Mouse (Mus musculus) CD8-positive naive resting alpha-beta T cell, adult 2 months (primary cell): ENCODE results near the gene Elovl5.

Experiments used
- DNase-seq, 2 experiments: peaks; one replicate each; pipeline ENCODE4 v3.0.0; 2022; ENCODE audit warnings: low read depth in 2 of 2, low spot score in 2 of 2

The Elovl5 gene

DNA sequence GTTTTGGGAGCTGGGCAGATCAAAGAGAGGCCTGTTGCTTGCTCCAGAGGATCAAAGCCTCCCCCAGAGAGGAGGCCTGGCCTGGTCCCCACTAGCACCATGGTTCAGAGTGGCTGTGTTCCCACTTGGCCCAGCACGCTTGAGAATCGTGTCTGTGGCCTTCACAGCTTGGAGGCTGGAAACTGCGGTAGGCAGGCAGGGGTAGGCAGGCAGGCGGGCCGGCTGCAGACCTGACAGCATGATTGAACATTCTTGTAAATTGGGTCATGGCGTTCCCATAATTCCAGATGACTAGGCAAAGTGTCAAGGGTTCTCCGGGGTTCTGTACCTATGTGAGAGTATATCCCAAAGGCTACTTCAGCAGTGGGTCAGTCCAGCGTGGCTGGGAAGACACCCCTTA is 35.9 kb downstream of the Elovl5 start:
- DNase-seq, result no peak

DNA sequence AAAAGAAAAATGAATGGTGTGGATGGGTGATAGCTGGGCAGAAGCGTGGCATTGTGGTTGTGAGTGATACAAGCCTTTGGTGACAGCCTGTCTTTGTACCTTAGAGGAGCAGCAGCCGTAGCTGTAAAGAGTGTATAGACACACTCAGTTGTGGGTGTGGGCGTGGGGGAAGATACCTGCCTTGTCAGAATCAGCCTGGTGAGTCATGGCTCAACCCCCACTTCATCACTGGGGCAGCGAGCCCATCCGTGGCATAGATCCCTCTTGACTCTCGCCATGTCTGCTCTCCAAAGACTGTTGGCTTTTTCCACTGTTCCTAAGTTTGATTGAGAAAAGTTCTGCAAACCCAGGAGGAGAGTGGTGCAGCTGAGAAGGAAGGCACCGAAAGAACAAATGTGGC is 37.3 kb downstream of the Elovl5 start:
- DNase-seq, result no peak

DNA sequence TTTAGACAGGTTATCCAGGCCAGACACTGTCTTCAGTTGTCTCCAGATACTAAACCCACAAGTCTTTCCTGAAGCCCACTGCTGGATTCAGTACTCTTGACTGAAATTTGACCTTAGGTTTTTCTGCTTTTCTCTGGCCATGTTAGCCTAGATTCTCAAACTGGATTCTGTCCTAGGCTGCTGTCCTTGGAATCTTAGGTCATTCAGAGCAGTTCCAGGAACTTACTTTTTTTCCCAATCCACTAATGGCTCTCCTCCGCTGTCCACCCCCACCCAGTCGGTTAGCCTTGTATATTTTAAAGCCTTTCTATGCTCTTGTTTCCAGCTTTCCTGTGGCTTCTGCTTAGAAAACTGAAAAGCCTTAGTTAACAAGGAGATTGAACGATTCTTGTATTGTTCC is 37.8 kb downstream of the Elovl5 start:
- no peak for DNase-seq

DNA sequence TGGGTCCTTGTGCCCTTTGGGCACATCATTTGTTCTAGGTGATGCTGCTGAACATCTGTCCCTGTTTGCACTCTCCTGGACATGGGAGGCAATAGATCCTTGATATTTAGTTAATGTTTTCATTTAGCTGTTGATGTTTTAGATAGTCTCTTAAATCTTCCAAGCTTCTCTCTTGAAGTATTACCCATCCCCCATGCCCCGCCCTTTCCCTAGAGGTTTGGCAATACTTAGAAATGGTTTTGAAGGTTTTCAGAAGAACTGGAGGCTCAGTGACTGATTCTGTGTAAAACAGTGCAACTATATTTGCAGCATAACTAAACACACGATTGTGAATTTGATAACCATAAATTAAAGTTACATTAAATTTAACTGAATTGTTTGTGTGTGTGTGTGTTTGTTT is 38.3 kb downstream of the Elovl5 start:
- no peak for DNase-seq

DNA sequence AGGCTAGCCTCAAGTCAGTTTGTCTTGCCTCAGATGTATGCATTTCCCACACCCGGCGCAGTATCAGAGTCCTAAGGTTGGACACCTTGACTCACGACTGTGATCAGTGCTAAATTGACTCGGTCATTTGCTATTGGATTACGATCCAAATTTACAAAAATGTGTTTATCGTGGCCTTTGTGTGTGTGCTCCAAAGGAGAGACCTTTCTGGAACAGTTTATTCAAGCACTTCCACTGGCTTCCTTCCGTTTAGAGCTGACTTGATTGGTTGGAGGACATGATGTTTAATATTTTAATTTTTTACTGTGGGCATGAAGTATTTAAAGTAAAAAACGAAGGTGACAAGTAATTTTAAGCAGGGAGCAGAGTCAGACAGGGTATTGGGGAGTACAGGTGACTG is 38.8 kb downstream of the Elovl5 start:
- DNase-seq, result no peak

DNA sequence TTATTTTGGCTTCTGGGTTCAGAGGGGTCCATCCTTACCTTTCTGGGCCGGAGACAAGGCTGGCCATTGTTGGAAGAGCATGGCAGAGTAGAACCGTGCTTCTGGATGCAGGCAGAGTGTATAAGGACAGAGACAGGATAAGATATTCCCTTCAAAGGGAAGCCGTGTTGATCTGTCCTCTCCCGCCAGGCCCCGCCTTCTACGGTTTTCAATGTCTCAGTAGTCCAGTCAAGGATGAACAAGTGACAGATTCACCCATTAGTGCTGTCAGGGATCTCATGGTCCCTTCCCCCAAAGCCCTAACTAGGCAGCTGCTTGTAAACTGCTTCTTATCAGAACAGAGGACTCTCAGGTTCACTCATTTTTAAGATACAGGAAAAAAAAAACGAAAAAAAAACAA is 41.2 kb downstream of the Elovl5 start:
- DNase-seq, result no peak

DNA sequence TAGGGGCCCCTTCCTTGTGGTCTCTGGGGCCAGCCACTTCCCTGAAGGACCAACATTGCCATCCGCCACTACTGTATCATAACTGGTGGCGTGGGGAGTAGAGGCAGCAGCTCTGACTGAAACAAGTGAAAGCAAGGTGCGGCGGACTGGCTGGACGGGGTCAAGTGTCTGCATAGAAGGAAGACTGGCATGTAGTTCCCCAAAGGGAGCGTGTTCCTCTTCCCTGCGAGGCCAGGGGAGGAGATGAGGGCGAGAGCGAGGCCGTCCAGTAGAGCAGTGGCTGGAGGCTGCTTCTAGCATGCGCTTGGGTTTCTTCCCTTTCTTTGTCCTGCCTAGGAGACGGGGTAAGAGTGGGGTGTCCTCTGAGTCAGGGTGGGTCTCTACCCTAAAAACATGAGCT is 42.6 kb downstream of the Elovl5 start:
- no peak for DNase-seq

DNA sequence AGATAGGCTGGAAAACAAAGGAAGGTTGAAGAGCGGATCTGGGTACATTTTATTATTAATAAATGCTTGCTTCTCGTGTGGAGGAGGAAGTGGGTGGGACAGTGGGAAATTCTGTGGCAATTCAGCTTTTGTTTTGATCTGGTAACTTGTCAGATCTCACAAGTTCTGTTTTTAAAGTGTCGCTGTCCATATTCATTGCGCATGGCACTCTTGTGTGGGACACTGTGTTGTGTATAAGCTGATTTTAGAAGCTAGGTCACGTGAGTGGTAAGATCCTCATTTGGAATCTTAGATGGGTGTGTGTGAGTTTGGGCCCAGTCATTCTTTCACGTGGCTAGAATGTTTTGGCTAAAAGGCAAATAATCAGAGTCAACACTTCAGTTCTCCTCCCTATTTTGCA is 44.2 kb downstream of the Elovl5 start:
- no peak for DNase-seq

DNA sequence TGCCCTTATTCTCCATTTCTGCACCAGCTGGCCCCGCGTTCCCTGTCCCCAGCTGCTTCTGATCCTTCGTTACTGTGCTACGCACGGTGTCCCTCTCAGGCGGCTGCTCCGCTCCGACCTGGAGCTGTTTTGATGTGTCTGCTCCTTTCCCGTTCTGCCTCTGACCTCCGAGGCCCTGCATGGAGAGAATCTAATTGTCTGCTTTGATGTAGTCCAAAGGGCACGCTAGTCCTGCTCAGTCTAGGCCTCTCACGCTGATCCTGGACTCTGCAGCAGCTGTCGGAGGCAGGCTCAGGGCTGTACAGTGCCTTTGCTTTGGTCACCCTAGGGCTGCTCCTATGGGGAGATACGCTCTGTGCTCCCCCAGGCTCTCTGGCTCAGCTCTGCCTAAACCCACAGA is 46.9 kb downstream of the Elovl5 start:
- DNase-seq, result no peak

DNA sequence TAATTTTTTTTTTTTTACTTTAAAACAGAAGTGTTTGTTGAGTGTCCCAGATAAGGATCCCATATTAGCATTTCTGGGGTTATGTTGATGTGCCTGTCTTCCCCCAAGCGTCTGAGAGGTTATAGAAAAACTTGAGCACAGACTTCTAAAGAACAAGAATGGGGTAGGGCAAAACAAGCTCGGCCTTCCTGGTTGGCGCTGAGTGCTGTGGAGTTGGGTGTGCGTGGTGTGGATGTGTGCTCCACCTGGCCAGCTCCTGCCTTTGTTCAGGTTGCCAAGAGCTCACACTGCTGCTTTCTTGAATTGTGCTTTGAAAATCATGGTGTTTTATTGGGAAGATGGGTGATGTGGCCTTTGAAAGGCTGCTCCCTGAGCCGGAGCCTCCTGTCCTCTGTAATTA is 48.1 kb downstream of the Elovl5 start:
- no peak for DNase-seq

DNA sequence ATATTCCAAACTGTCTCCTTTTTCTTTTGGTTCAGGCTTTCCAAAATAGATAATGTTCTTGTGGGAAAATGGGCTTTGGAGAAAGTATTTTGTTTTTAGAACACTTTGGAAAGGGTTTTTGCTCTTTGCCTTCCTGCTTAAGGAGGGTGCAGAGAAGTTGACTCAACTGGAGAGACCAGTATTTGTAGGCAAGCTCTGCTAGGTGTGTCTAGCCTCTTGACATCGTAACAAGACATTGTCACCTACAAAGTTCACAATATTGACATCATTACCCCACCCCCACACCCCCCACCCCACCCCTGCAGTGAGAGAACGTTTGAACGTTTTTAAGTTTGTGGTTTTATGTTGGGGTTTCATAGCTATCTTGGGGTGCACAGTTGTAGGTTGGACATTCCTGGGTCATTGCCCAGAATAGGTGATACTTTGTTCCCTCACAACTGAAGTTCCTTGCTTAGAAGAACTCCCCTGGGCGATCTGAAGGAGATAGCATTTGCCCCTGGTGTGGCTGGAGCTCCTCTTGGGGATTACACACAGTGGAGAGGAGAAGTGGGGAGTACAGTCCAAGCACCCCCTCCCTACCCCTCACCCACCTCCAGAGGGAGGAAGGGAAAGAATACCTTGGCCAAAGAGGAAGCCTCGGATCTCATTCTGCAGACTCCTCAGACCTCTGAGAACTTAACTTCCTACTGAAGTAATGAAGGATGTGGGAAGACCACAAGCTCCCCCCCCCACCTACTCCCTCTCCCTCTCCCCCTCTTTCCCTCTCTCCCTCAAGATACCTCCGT is 48.8 kb downstream of the Elovl5 start:
- no peak for DNase-seq

DNA sequence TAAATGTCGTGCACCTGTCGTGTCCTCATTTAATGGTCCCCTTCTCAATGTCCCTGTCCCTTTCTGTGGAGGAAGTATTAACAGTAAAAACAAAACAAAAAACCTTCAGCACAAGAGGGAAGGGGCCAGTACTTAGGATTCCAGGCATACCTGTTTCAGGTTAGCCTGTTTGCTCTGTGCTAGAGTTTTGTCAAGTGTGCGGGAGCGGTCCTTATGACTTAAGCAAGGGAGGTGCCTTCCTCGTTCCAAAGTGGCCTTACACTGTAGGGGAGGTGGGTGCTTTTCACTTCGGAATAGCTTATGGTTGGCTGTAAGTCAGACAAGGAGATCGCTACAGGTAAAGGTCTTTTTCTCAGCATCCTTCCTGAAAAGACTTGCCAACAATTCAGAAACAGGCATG is 49.7 kb downstream of the Elovl5 start:
- DNase-seq, result no peak

DNA sequence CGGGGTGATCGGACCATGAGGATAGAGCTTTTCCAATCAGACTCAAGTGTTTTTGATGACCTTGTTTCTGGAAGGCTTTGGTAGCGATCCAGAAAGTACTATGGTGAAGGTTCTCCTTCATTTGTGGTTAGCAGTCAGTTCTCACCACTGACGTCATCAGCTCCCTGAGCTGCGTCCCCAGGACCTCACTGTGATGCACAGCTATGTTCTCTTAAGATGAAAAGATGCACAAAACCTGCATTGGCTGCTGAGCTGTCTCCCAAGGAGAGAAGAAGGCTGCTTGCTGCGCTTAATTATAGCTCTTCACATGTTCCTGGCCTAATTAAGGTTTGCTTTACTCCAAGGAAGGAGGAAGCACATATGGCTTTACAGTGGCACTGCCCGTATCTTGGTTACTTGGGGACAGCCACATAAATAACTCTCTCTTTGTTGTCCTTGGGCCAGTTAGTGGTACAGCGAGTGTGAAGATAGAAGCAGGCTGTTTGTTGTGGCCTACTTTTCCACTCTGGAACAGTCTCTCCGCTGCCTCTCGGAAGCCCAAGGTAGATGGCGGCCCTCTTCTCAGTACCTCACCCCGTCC is 50.5 kb downstream of the Elovl5 start:
- no peak for DNase-seq

DNA sequence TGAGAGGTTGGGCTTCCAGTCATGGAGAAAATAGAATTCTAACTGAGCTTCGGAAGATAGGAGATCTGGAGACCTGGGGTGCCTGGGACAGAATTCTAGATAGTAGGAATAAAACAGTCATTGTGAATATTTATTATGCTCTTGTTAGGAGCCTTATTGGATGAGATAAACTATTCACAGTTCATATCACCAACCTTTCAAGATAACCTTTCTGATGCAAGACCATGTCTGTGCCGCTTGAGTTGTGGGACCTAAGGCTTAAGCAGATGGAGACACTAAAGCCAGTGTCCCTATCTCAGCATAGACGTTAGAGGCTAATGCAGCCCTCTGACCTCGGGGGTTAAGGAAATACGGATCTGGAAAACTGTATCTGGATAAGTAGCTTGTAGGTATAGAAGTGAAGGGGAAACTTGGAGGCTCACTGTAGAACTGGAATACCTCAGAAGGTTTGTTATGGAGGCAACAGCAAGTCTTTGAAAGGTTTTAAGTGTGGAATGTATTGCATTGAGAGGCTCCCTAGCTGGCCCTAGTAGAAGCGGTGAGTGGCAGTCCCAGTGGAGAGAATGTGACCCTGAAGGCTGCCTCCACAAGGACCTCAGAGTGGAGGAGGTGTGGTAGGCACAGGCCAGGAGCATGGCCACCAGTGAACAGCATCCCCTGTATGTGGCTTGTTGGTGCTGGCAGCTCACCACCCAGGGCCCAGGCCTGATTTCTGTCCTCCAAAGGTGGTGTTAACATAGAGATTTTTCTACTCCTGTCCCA is 52.2 kb downstream of the Elovl5 start:
- no peak for DNase-seq

DNA sequence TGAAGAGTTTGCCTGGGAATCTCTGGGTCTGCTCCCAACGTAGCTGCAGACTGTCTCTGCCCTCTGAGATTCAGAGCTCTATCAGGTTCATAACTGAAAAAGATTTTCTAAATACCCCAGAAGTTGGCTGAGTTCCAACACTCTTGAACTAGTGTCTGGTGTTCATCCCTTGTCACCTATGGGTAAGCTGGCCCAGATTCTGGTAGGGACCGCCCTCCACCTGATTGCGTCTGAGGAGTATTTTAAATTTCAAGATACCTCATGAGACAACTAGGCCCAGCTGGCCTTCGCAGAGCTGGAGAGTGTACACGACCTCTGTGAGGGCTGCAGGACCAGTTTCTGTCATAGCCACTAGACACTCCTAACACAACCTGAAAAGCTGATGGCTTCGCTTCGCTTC is 61.8 kb downstream of the Elovl5 start:
- DNase-seq, result no peak

DNA sequence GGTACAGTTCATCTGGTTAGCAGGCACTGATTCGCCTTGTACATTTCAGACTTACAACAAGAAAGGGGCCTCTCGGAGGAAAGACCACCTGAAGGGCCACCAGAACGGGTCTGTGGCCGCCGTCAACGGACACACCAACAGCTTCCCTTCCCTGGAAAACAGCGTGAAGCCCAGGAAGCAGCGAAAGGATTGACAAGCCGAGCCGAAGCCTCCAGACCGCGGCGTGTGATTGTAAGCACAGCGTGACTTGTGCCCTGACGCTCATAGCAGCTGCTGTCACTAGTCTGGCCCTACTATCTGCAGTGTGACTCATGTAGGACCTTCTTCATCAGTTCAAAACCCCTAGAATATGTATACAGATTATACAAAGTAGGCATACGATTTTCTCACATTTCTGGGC is 65.5 kb downstream of the Elovl5 start:
- no peak for DNase-seq

DNA sequence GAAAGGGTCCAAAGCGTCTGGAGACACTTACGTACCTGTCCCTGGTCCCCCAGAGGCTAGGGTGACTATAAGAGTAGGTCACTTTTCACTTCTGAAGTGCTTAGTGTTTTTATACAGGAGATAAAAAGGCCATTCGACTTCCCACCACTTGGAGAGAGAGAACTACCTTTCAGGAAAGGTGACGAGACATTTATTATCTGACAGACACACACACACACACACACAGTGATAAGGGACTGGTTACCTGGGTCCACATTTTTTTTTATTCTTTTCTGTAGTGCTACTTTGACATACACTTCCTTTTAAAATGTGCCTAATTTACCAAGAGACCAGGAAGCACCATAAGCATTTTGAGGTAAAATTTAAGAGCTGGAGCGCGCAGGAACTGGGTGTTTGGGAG is 66.4 kb downstream of the Elovl5 start:
- no peak for DNase-seq

DNA sequence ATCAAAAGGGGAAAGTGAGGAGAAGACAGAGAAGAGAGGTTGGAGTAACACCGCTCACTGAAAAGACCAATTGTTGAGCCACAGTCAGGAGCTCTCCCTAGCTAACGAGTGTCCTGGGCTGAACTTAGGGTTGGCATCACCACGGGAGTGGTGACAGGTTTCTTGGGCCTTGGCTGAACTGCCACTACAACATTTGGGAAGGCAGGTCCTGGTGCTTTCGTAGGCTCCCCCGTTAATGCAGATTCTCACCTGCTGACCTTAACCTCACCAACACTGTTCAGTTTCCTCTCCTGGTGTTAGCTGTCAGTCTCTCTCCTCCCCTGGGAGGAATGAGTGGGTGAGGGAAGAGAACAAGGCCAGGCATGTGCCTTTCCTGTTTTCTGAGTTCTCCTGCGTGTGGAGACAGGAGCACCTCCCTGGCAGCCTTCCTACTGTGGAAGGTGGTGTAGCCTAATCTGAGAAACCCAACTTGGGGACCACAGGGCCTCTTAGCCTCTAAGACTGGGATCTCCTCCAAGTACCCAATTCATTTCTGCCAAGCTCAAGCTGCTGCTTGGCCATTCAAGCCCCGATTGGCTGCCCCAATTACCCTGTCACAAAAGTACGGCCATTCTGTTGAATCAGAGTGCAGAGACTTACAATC is 69.1 kb downstream of the Elovl5 start:
- no peak for DNase-seq

DNA sequence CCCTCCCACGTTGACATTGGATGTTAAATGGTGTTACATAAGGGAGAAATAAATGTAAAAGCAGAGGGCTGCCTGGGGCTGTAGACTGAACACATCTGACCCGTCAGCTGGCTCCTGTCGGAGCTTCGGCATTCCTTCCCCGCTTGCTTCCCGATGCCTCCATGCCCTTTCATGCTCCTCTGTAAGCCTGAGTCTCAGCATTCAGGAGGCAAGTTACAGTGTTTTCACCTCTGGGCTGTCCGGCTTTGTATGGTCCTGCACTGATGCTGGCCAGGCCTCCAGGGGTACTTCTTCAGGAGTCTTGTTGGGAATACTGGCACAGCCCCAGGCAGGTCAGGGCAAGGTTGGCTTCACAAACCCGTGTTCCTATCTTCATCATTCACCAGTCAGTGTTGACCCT is 72.5 kb downstream of the Elovl5 start:
- no peak for DNase-seq

DNA sequence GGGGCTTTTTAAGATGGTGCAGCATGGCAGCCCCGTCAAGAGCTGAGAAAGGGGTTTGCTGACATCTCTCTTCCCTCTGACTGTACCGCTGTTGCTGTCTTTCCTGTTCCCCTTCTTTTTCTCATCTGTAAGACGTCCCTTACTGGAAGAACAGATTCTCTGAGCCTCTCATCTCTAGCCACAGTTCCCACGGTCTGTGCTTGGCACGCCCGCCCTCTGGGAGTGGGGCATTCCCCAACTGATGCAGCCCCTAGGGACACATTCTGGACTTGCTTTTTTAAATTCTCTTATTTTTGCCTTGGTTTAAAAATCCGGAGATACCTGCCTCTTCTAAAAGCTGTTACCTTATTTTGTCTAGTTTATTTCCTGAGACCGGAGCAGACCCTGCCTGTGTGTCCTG is 73.1 kb downstream of the Elovl5 start:
- DNase-seq, result no peak

DNA sequence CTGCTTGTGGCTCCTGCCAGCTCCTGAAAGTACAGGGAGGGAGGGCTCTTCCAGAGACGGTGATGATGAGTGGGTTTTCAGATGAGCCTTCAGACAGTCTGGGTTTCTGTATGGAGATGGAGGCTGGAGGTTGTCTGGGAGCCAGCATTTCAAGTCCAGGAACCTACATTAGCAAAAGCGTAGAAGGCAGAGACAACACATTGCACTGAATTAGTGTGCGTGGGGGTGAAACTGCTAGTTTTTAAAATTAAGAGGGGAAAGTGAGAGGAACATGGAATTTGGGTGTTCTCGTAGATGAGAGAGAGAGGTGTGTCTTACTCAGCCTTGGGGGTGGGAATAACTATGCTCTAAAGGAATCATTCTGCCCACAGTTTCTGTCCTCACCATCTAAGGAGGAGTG is 74.5 kb downstream of the Elovl5 start:
- DNase-seq, result no peak

DNA sequence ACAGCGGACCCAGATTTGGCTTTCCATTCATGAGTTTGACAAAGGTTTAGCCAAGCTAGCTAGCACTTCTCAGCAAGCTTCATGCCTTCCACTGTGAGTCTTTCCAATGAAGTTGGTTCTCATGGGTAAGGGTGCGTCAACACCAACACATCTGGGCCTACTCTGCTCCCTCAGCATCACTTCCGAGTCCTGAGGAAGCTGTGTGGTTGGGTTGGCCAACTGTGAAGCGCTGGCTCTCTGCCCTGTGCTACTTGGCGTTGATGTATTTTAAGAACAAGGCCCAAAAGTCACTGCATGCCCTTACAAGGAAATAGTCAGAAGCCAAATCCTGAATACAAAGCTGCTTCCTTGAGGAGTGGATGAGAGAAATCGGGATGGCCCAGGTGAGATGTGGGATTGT is 75.1 kb downstream of the Elovl5 start:
- no peak for DNase-seq
